Mouse (Mus musculus) Muller cell, postnatal 12 days (primary cell): ENCODE data around the gene Slc25a5.

Experiments used
- DNase-seq: peaks from one replicate; pipeline ENCODE4 v3.0.0-alpha.2; 2015; ENCODE audit errors: inconsistent ontology term

Slc25a5 gene

DNA sequence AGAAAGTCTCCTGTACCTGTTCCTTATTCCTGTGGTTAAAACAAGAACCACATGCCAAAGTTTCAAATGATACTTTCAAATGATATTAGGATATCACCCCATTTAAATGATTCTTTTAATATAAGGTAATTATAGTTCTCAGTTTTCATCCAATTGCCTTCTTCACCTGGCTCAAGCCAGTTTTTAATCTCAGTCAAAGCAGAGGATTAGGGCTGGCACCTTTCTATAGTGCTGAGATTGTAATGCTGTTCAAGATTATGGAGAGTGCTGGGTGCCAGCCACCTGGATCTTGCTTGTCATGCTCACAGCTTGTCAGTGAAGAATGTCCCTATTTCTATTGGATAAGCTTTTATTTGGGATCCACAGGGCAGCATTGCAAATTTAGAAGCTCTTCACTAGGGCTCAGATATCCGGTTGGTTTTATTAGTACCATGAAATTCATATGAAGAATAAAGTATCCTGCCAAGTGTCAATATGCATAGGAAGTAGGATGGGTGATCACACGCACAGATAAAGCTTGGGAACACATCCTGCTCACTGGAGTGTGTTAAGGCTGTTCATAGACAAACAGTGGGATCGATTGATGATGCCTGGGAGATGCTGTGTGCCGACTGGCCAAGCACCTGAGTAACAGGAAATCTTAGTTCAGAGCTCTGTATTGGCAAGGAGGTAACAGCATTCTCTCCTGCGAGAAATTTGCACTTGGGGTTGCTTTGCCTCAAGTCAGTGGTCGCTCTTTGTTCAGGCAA, 3.9 kb downstream of the Slc25a5 start:
- DNase-seq: no peak

- no peak for DNase-seq
These were observed 7.7 kb downstream of the Slc25a5 start for GRCm38 (mm10) chrX:36803189-36803588.

- peak; percentile 14 for DNase-seq
These were observed 8.7 kb downstream of the Slc25a5 start for GRCm38 (mm10) chrX:36804196-36804595.

DNA sequence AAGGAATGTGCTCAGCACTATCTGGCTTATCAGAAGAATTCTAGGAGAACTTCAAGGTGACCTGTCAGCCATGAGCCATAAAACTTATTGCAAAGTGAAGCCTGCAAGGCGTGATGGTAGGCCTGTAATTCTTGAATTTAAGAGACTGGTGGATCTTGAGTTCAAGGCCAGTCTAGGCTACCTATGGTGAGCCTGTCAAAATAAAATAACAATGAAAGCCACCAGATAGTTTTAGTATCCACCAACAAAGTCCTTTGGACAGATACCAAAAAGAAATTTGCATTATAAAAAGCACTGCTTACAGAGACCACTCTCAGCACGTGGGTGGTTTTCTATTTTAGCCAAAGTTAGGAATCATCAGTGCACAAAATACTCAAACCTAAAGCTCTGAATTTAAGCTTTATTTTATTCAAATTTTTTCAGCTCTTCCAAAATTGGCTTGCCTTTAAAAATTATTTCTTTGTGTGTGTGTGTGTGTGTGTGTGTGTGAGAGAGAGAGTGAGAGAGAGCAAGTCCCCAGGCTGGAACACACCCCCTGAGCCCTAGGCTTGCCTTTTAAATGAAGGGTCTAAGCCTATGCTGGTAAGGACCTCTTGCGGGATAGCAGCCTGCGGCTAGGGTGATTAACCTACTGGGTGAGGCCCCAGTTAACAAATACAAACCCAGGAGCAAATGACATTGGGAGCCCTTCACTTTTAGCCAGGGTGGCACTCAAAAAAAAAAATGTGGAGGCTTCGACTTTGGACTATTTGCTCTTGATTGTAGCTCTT, 10.2 kb downstream of the Slc25a5 start:
- DNase-seq: no peak

- DNase-seq: peak; percentile 85
These were observed 12.2 kb downstream of the Slc25a5 start for GRCm38 (mm10) chrX:36807360-36808317.

GRCm38 (mm10) chrX:36808318-36808683, 12.8 kb downstream of the Slc25a5 start:
- no peak for DNase-seq

- DNase-seq: no peak
These were observed 15.9 kb downstream of the Slc25a5 start for GRCm38 (mm10) chrX:36811377-36811776.

- DNase-seq: no peak
These were observed 18.8 kb downstream of the Slc25a5 start for GRCm38 (mm10) chrX:36814161-36814836.

DNA sequence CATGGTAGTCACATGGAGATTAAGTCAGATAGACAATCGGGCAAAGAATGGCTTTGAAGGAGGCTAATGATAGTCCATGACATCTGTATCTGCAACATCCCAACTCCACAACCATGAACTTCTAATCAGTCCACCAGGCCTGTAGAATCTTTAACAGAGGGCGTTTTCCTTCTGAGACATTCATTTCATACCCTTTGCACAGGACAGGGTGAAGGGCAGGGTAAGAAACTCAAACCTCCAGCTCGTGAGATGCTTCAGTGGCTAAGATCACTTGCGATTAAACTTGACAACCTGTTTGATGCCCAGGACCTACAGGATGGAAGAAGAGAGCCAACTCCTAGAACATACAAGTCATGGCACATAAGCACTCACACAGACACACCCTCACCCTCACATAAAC, 19.6 kb downstream of the Slc25a5 start:
- DNase-seq: no peak

GRCm38 (mm10) chrX:36815439-36815838, 20.0 kb downstream of the Slc25a5 start:
- DNase-seq: no peak

DNA sequence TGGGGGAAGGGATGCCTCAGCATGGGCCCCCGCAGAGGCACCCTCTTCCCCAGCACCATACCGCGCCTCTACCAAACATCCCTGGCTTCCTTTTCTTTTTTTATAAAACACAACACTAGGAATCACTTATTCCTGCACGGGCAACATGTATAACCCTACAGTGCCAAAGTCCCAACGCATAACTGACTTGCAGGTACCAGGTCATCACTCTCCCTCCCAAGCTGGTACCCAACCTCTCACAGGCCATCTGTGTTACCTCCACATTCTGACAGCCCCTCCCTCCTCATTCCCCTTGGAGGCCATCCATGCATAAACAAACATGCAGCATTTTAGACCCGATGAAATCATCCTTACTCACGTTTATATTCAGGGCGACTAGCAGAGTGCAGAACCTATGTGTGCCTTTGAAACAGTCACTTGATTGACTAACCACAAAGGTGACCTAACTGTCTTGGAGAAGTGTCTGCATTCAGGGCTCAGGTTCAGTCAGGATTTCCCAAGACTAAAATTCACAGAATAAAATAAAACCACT, 21.0 kb downstream of the Slc25a5 start:
- no peak for DNase-seq

DNA sequence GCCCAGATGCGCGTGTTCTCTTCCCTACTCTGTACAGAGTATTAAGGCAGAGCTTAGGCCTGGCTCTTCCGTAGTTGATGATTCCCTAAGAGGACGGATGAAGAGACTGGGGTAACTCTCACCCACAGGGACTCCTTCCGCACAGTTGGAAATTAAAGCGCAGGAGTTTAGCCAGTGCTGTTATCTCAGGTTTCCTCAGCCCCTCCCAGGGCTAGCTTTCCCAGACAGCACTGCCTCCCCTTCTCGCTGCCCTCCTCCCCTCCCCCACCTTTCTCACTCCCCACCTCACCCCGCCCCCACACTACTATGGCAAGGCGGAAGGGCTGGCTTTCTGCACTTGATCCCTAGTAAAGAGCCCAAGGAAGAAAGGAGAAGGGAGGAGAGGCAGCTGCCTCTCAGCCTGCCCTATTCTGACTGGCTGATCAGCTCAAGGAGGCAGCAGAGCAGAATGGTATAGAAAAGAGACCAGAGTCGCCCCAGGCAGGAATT, 21.5 kb downstream of the Slc25a5 start:
- no peak for DNase-seq

DNA sequence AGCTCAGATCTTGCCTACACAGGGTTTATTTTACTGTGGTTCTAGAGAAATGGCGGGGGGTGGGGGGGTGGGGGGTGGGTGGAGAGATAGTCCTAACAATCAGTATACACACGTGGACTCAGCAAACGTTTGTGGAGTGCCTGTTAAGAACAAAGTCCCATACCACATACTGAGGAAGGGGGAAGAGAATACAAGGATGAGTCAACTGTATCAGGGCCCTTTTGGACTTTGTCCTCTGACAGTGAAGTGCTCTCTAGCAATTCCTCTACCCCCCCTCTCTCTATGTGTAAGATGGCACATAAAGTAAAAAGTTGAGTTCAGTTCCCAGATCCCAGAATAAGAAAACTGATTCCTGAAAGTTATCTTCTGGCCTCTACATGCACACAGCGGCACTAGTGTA, 24.1 kb downstream of the Slc25a5 start:
- no peak for DNase-seq

DNA sequence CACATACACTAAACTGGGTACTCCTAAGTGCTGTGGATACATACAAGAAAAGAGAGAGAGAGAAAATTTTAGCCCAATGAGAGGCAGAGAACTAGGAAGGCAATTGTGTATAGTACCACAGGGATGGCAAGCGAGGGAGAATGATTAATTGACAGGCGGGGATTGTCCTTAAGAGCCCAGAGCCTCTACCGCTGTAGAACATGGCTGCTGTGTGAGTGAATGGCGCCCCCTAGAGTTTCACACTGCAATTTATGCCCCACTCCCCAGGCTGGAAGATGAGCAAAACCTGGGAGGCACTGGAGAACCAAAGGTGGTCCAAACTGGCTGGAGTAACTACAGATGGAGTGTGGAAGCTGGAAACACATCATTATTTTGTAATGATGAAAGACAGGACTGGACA, 24.8 kb downstream of the Slc25a5 start:
- DNase-seq: no peak

GRCm38 (mm10) chrX:36823932-36824711, 28.7 kb downstream of the Slc25a5 start:
- no peak for DNase-seq

- no peak for DNase-seq
These were observed 29.6 kb downstream of the Slc25a5 start for GRCm38 (mm10) chrX:36825032-36825431.

DNA sequence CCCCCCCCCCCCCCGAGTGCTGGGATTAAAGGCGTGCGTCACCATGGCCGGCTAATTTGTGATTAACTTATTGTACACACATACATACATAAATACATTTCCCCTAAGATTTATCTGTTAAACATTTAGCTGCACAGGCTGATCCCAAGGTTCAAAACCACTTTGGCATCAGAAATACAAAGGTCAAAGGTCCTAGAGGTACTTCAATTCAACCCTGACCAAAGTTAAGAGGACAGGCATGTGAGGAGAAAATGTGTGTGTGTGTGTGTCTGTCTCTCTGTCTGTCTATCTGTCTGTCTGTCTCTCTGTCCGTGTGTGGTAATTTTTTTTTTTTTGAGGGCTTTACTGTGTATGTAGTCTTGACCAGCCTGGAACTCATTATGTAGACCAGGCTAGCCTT, 31.4 kb downstream of the Slc25a5 start:
- DNase-seq: no peak

- peak; percentile 64 for DNase-seq
These were observed 34.8 kb downstream of the Slc25a5 start for GRCm38 (mm10) chrX:36830271-36830670.

DNA sequence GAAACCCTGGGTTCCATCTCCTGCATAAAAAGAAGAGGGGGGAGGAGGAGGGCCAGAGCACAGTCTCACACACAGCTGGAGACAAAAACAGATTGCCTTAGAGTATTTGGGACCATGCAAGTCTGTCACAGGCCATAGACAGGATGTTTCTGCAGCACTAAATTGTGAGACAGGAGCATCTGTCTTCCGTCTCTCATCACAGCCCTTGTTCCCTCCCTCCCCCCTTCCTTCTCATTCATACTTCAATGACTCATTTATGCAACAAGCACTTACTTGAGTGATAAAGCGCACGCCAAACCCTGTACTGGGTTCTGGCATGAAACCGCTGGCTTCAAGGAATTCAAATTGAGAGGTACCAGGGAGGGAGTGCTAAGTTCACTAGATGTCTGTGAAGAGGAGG, 36.2 kb downstream of the Slc25a5 start:
- peak; percentile 24 for DNase-seq

DNA sequence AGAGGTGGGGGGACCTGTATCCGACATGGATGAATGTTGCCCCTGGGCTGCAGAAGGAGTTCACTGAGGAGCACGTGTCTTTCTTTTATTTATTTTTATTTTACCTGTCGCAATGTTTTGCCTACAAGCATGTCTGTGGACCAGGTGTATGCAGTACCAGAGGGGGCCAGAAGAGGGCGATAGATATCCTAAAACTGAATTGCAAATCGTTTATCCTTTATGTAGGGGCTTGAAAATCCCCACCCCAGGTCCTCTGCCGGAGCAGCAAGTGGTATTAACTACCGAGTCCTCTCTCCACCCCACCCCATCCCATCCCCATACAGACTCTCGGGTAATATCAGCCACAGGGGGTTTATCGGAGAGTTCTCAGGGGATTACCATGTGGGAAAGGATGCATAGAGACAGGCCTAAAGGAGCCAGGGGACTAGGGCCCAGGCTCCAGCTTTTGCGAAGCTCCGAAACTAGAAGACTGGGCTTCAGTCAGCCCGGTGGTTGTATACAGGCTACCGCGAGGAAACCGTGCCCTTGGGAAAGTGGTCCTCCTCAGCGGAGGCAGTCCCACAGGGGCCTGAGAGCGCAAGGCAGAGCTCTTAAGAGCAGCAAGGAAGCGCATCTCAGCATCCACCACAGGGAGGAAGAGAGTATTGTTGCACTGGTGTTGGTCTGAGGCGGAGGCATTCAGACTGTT, 38.1 kb downstream of the Slc25a5 start:
- DNase-seq: peak; percentile 17
